Mouse (Mus musculus): ENCODE results near the gene H2-Eb2. TPM values are rescaled to one million over a fixed set of nuclear protein-coding genes. Genes with fewer than 3 reads are reported as not detected.

Gene H2-Eb2
- total RNA-seq, 2 experiments from 2014 or later = 0.07 TPM; not detected in 1

Other genes starting within 250 kb of the H2-Eb2 start
- gene H2-Oa, start 233.3 kb upstream of the H2-Eb2 start, total RNA-seq (2015) = 10.0 and 10.8 TPM in 2 replicates
- gene H2-Oa, start 233.3 kb upstream of the H2-Eb2 start, total RNA-seq (2017) = 3.7 and 6.9 TPM in 2 replicates
- 172 and 189 TPM in 2 replicates for gene H2-DMa, start 206.1 kb upstream of the H2-Eb2 start, total RNA-seq (2015)
- gene H2-DMa, start 206.1 kb upstream of the H2-Eb2 start, total RNA-seq (2017) = 145 and 152 TPM in 2 replicates
- 287 and 312 TPM in 2 replicates for gene Brd2, start 203.0 kb upstream of the H2-Eb2 start, total RNA-seq (2015)
- 286 and 353 TPM in 2 replicates for gene Brd2, start 203.0 kb upstream of the H2-Eb2 start, total RNA-seq (2017)
- gene H2-DMb2, start 182.4 kb upstream of the H2-Eb2 start, total RNA-seq (2015) = 8.9 and 9.6 TPM in 2 replicates
- 12.4 and 18.3 TPM in 2 replicates for gene H2-DMb2, start 182.4 kb upstream of the H2-Eb2 start, total RNA-seq (2017)
- gene H2-DMb1, start 172.6 kb upstream of the H2-Eb2 start, total RNA-seq (2015) = 105 and 109 TPM in 2 replicates
- 110 and 132 TPM in 2 replicates for gene H2-DMb1, start 172.6 kb upstream of the H2-Eb2 start, total RNA-seq (2017)
- 43.4 and 46.2 TPM in 2 replicates for gene Tap1, start 138.1 kb upstream of the H2-Eb2 start, total RNA-seq (2015)
- gene Tap1, start 138.1 kb upstream of the H2-Eb2 start, total RNA-seq (2017) = 96.5 and 101 TPM in 2 replicates
- 142 and 149 TPM in 2 replicates for gene Psmb9, start 137.9 kb upstream of the H2-Eb2 start, total RNA-seq (2015)
- 78.7 and 125 TPM in 2 replicates for gene Psmb9, start 137.9 kb upstream of the H2-Eb2 start, total RNA-seq (2017)
- 230 and 263 TPM in 2 replicates for gene Psmb8, start 127.9 kb upstream of the H2-Eb2 start, total RNA-seq (2015)
- gene Psmb8, start 127.9 kb upstream of the H2-Eb2 start, total RNA-seq (2017) = 339 and 455 TPM in 2 replicates
- 6.4 and 7.1 TPM in 2 replicates for gene Tap2, start 122.1 kb upstream of the H2-Eb2 start, total RNA-seq (2015)
- gene Tap2, start 122.1 kb upstream of the H2-Eb2 start, total RNA-seq (2017) = 34.2 and 35.9 TPM in 2 replicates
- 4.2 and 4.7 TPM in 2 replicates for gene H2-Ob, start 86.8 kb upstream of the H2-Eb2 start, total RNA-seq (2015)
- gene H2-Ob, start 86.8 kb upstream of the H2-Eb2 start, total RNA-seq (2017) = 2.4 and 2.5 TPM in 2 replicates
- gene H2-Ab1, start 68.0 kb upstream of the H2-Eb2 start, total RNA-seq (2015) = 145 and 162 TPM in 2 replicates
- gene H2-Ab1, start 68.0 kb upstream of the H2-Eb2 start, total RNA-seq (2017) = 136 and 181 TPM in 2 replicates
- gene H2-Aa, start 37.8 kb upstream of the H2-Eb2 start, total RNA-seq (2015) = 193 and 213 TPM in 2 replicates
- 91.8 and 109 TPM in 2 replicates for gene H2-Aa, start 37.8 kb upstream of the H2-Eb2 start, total RNA-seq (2017)
- 35.4 and 38.0 TPM in 2 replicates for gene H2-Eb1, start 19.8 kb upstream of the H2-Eb2 start, total RNA-seq (2015)
- 72.9 and 114 TPM in 2 replicates for gene H2-Eb1, start 19.8 kb upstream of the H2-Eb2 start, total RNA-seq (2017)
- gene Btnl2, start 29.2 kb downstream of the H2-Eb2 start, total RNA-seq (2015) = 0.09 TPM in 1 of 2 replicates, not detected in the other
- gene Btnl2, start 29.2 kb downstream of the H2-Eb2 start, total RNA-seq (2017) = 0.33 TPM in 1 of 2 replicates, not detected in the other
- gene Btnl1, start 51.5 kb downstream of the H2-Eb2 start, total RNA-seq (2015) = not detected in 2 replicates
- not detected in 2 replicates for gene Btnl1, start 51.5 kb downstream of the H2-Eb2 start, total RNA-seq (2017)
- not detected in 2 replicates for gene BC051142, start 73.2 kb downstream of the H2-Eb2 start, total RNA-seq (2015)
- gene BC051142, start 73.2 kb downstream of the H2-Eb2 start, total RNA-seq (2017) = 0.29 and 3.8 TPM in 2 replicates
- not detected in 2 replicates for gene Btnl4, start 151.7 kb downstream of the H2-Eb2 start, total RNA-seq (2015)
- not detected in 2 replicates for gene Btnl4, start 151.7 kb downstream of the H2-Eb2 start, total RNA-seq (2017)
- gene Btnl6, start 191.7 kb downstream of the H2-Eb2 start, total RNA-seq (2015) = not detected in 2 replicates
- gene Btnl6, start 191.7 kb downstream of the H2-Eb2 start, total RNA-seq (2017) = not detected in 2 replicates
- gene Notch4, start 238.6 kb downstream of the H2-Eb2 start, total RNA-seq (2015) = 0.11 TPM in 1 of 2 replicates, not detected in the other
- gene Notch4, start 238.6 kb downstream of the H2-Eb2 start, total RNA-seq (2017) = 0.12 and 0.15 TPM in 2 replicates